Mouse (Mus musculus) midbrain, embryonic 16.5 days (tissue): Measurements from ENCODE around the gene Nostrin. TPM values are rescaled to one million over a fixed set of nuclear protein-coding genes. Genes with fewer than 3 reads are reported as not detected.

Experiments used
- ATAC-seq: fragments of 200-750 bp; cut with Nextera tagmentation; 2 replicates; pipeline ENCODE4 v1.8.0; 2017; ENCODE audit warnings: moderate TSS enrichment
- H3K27ac ChIP-seq: fragments of 300-500 bp; sonication (generic); 2 replicates; pipeline ENCODE4 v1.5.1; 2014; ENCODE audit warnings: mild to moderate bottlenecking, low read length, mixed read lengths
- H3K27me3 ChIP-seq: fragments of 300-500 bp; sonication (generic); 2 replicates; pipeline ENCODE4 v1.6.1; 2014; ENCODE audit warnings: low read depth, low read length, mixed read lengths; ENCODE audit not compliant: control insufficient read depth, insufficient read depth
- H3K36me3 ChIP-seq: fragments of 300-500 bp; sonication (generic); 2 replicates; pipeline ENCODE4 v1.6.1; 2014; ENCODE audit warnings: mild to moderate bottlenecking, low read length, moderate library complexity, mixed read lengths; ENCODE audit not compliant: control insufficient read depth, insufficient read depth
- H3K4me1 ChIP-seq: fragments of 300-500 bp; sonication (generic); 2 replicates; pipeline ENCODE4 v1.6.1; 2014; ENCODE audit warnings: mild to moderate bottlenecking, low read length, mixed read lengths; ENCODE audit not compliant: control insufficient read depth, insufficient read depth
- H3K4me2 ChIP-seq: fragments of 300-500 bp; sonication (generic); 2 replicates; pipeline ENCODE4 v1.6.1; 2014; ENCODE audit warnings: mild to moderate bottlenecking, low read length, mixed read lengths
- H3K4me3 ChIP-seq: fragments of 300-500 bp; sonication (generic); 2 replicates; pipeline ENCODE4 v1.5.1; 2014; ENCODE audit warnings: low read depth, mild to moderate bottlenecking, low read length, moderate library complexity, mixed read lengths
- H3K9ac ChIP-seq: fragments of 300-500 bp; sonication (generic); 2 replicates; pipeline ENCODE4 v1.6.1; 2014; ENCODE audit warnings: low read depth, low read length, mixed read lengths
- H3K9me3 ChIP-seq: fragments of 300-500 bp; sonication (generic); replicated peaks from 2 replicates; pipeline ENCODE4 v1.6.1; 2014; ENCODE audit warnings: mild to moderate bottlenecking, low read length, mixed read lengths; ENCODE audit not compliant: control insufficient read depth, poor library complexity, severe bottlenecking
- WGBS: fragments of 180-500 bp; shearing (Covaris S2); extraction: QIAGEN DNeasy Blood & Tissue Kit; methylation state at CpG from one replicate; pipeline ENCODE4 v1.1.7; 2014; 5-methylcytosine and 5-hydroxymethylcytosine counted together
- polyA plus RNA-seq: library from polyadenylated mRNA; unstranded; fragments of >200 nt; fragmentation: Nextera tagmentation; extraction: Ambion mirVana; gene quantifications from 2 replicates; pipeline ENCODE4 v1.2.1, GENCODE M21; 2015

Gene Nostrin
- polyA plus RNA-seq, 1 experiment from 2014 or later: 2.0 TPM

DNA sequence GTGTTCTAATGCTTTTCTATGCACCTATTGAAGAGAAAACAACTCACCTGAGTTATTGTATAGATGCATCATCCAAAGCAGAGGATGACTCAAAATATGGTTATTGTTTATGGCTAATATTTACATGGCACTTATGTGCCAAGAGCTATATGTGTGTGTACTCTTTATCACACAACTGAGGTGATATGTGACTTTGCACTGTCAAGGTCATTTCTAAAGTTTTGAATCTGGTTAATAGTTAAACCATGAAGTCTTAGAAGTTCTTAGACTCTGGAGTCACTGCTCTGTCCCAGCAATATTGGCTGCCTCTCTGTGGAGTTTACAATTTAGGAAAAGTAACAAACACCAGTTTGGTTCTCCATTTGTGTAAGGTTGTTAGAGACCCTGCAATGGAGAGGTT is 23.3 kb downstream of the Nostrin start:
- Histone ChIP-seq H3K9me3 (no peaks in the 10 kb centered on the region), H3K4me2 (no peak overlapping the region), H3K27ac (no peak overlapping the region), H3K27me3 (no peaks in the 10 kb centered on the region), H3K9ac (no peak overlapping the region), H3K4me3 (no peak overlapping the region), H3K4me1 (peaks cover 3% of the 10 kb centered on the region; the same call in 1 of the 2 replicates), H3K36me3 (no peaks in the 10 kb centered on the region)
- ATAC-seq: no peak

GRCm38 (mm10) chr2:69170395-69171077 is 34.9 kb downstream of the Nostrin start:
- H3K9ac ChIP-seq: no peak overlapping the region
- no peak for ATAC-seq
- H3K27ac ChIP-seq: no peak overlapping the region
- H3K36me3 ChIP-seq: no peaks in the 10 kb centered on the region
- no peak overlapping the region for H3K4me2 ChIP-seq
- no peaks in the 10 kb centered on the region; the same call in 1 of the 2 replicates for H3K9me3 ChIP-seq
- no peak overlapping the region for H3K4me3 ChIP-seq
- no peaks in the 10 kb centered on the region for H3K4me1 ChIP-seq
- H3K27me3 ChIP-seq: no peaks in the 10 kb centered on the region
- 61% methylated on average over 9 of the region's 9 CpGs for WGBS

DNA sequence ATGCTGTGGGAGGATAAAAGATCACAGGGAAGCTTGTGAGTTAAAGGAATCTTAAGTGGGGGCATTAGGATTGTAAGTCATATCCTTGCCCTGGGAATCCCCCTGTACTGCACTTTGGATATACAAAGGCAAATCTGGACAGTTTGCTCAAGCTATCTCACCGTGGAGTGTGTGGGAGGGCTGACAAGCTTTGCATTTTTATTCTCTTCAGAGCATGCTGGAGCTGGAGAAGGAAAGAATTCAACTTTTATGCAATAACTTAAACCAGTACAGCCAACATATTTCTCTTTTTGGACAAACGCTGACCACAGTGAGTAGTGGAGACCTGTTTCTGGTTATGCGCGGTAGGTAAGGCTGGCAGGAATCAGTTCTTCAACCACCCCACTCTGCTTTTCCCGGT is 39.7 kb downstream of the Nostrin start:
- ATAC-seq: no peak
- no peaks in the 10 kb centered on the region for H3K36me3 ChIP-seq
- H3K9me3 ChIP-seq: no peaks in the 10 kb centered on the region; the same call in 1 of the 2 replicates
- H3K4me1 ChIP-seq: no peaks in the 10 kb centered on the region
- no peak overlapping the region for H3K9ac ChIP-seq
- no peaks in the 10 kb centered on the region for H3K27me3 ChIP-seq
- H3K4me2 ChIP-seq: no peak overlapping the region
- 67% methylated on average over 5 of the region's 5 CpGs for WGBS
- H3K4me3 ChIP-seq: no peak overlapping the region
- no peak overlapping the region for H3K27ac ChIP-seq

GRCm38 (mm10) chr2:69179721-69180120 is 44.1 kb downstream of the Nostrin start:
- no peaks in the 10 kb centered on the region for H3K4me1 ChIP-seq
- no peak overlapping the region for H3K4me2 ChIP-seq
- ATAC-seq: no peak
- H3K4me3 ChIP-seq: no peak overlapping the region
- H3K27ac ChIP-seq: no peak overlapping the region
- H3K9me3 ChIP-seq: no peaks in the 10 kb centered on the region
- no peaks in the 10 kb centered on the region for H3K36me3 ChIP-seq
- no peaks in the 10 kb centered on the region for H3K27me3 ChIP-seq
- WGBS: 98% methylated on average over 4 of the region's 4 CpGs
- H3K9ac ChIP-seq: no peak overlapping the region

- Histone ChIP-seq H3K4me2 (no peak overlapping the region), H3K36me3 (no peaks in the 10 kb centered on the region), H3K4me3 (no peak overlapping the region), H3K9ac (no peak overlapping the region), H3K4me1 (no peaks in the 10 kb centered on the region), H3K9me3 (no peaks in the 10 kb centered on the region), H3K27me3 (no peaks in the 10 kb centered on the region), H3K27ac (no peak overlapping the region)
- peak; percentile 45; the same call in 1 of the 2 replicates for ATAC-seq
- WGBS: 96% methylated on average over 2 of the region's 2 CpGs
These were observed 52.4 kb downstream of the Nostrin start for GRCm38 (mm10) chr2:69187990-69188389.

- no peak overlapping the region for H3K4me2 ChIP-seq
- H3K9ac ChIP-seq: no peak overlapping the region
- H3K36me3 ChIP-seq: no peaks in the 10 kb centered on the region
- H3K27me3 ChIP-seq: no peaks in the 10 kb centered on the region
- H3K9me3 ChIP-seq: no peaks in the 10 kb centered on the region
- no peak overlapping the region for H3K4me3 ChIP-seq
- no peak overlapping the region for H3K27ac ChIP-seq
- 91% methylated on average over 6 of the region's 6 CpGs for WGBS
- no peak for ATAC-seq
- no peaks in the 10 kb centered on the region for H3K4me1 ChIP-seq
These were observed 53.1 kb downstream of the Nostrin start for GRCm38 (mm10) chr2:69188732-69189131.

GRCm38 (mm10) chr2:69189222-69189621 is 53.6 kb downstream of the Nostrin start:
- no peak overlapping the region for H3K4me3 ChIP-seq
- H3K9me3 ChIP-seq: no peaks in the 10 kb centered on the region
- H3K4me2 ChIP-seq: no peak overlapping the region
- WGBS: 63% methylated on average over 4 of the region's 4 CpGs
- ATAC-seq: no peak
- H3K27me3 ChIP-seq: no peaks in the 10 kb centered on the region
- no peak overlapping the region for H3K9ac ChIP-seq
- no peak overlapping the region for H3K27ac ChIP-seq
- H3K36me3 ChIP-seq: no peaks in the 10 kb centered on the region
- no peaks in the 10 kb centered on the region for H3K4me1 ChIP-seq

GRCm38 (mm10) chr2:69191059-69191458 is 55.5 kb downstream of the Nostrin start:
- no peaks in the 10 kb centered on the region for H3K27me3 ChIP-seq
- WGBS: 92% methylated on average over 5 of the region's 5 CpGs
- ATAC-seq: no peak
- no peak overlapping the region for H3K9ac ChIP-seq
- no peaks in the 10 kb centered on the region for H3K36me3 ChIP-seq
- H3K4me3 ChIP-seq: no peak overlapping the region
- H3K27ac ChIP-seq: no peak overlapping the region
- H3K4me2 ChIP-seq: no peak overlapping the region
- H3K9me3 ChIP-seq: no peaks in the 10 kb centered on the region
- H3K4me1 ChIP-seq: no peaks in the 10 kb centered on the region

DNA sequence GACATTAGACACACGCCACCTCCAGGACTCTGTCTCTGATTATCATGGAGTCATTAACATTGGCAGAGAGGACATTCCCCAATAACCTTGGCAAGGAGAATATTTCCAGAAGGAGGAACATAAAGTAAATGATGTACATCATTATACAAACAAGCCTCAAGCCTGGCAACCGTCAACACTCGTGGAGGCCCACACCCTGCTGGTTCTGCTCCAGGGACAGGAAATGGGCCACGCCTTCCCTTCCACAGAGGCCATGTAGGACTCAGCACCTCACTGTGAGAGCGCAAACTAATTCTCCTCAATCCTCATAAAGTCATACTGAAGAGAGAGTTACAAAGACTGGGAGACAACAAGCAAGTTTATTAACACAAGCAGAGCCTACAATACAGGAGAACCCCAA is 58.0 kb downstream of the Nostrin start:
- Histone ChIP-seq H3K4me2 (no peak overlapping the region), H3K36me3 (no peaks in the 10 kb centered on the region), H3K4me1 (no peaks in the 10 kb centered on the region), H3K27ac (no peak overlapping the region), H3K9me3 (no peaks in the 10 kb centered on the region), H3K9ac (no peak overlapping the region), H3K27me3 (no peaks in the 10 kb centered on the region), H3K4me3 (no peak overlapping the region)
- no peak for ATAC-seq
- 94% methylated on average over 5 of the region's 5 CpGs for WGBS
